Mouse (Mus musculus) brain, embryonic 14.5 days (tissue): Measurements from ENCODE around the gene Fam160a1.

Experiments used
- CTCF ChIP-seq: fragments of 200-500 bp; IDR thresholded peaks from 2 replicates; pipeline ENCODE4 v1.5.1; 2012; ENCODE audit warnings: inconsistent platforms, mild to moderate bottlenecking, moderate library complexity, borderline replicate concordance; ENCODE audit not compliant: insufficient read depth, insufficient read length; ENCODE audit errors: extremely low read depth
- POLR2A ChIP-seq: fragments of 200-500 bp; IDR thresholded peaks from 2 replicates; pipeline ENCODE4 v1.6.1; 2012; ENCODE audit warnings: mild to moderate bottlenecking, inconsistent platforms, borderline replicate concordance; ENCODE audit not compliant: poor library complexity, insufficient read depth, insufficient read length, severe bottlenecking; ENCODE audit errors: extremely low read depth

- TF ChIP-seq CTCF (no peak), POLR2A (no peak)
Observed at GRCm38 (mm10) chr3:85850079-85850478, 33.0 kb upstream of the Fam160a1 start.
